Mouse (Mus musculus): ENCODE results near the gene Smco4.

GRCm38 (mm10) chr9:15489293-15489692 is 3.9 kb upstream of the Smco4 start:
- no peak for TF ChIP-seq CTCF (IDR thresholded peaks at IDR 0.05; ENCODE audit: control insufficient read depth, insufficient read depth, insufficient replicate concordance, low read depth, low read length)
- TF ChIP-seq POLR2A (IDR thresholded peaks at IDR 0.05; ENCODE audit: control insufficient read depth, low read depth, low read length): no peak

Data from testis, adult 2 months (tissue).